14 mouse cellular contexts compared by ENCODE assay signal in genomic region chr9:69566996-69567395, GRCm38 (mm10).
A peak's percentile ranks its signal among the peaks of the same experiment; 100 is the strongest.
DNase-seq lines count a peak whose midpoint lies in the region; ATAC-seq and TF ChIP-seq lines count a peak whose summit lies in the region.
"Had no signal": no experiment of that assay in that cellular context is flagged by ENCODE, and none has a peak within 500 bp of the region (broad histone marks: within the 10 kb centered on the region; RNA-seq: fewer than 3 reads in every experiment).

No protein-coding gene starts in this region.

- no peaks in the 10 kb centered on the region for H3K4me1 ChIP-seq in hindbrain, postnatal 0 days (ENCODE audit: insufficient read depth, low read length)
- no peaks in the 10 kb centered on the region for H3K4me1 ChIP-seq in hindbrain, embryonic 11.5 days (replicated peaks; ENCODE audit: control insufficient read depth, insufficient read depth, low read length)
- H3K4me1 ChIP-seq: embryonic facial prominence, embryonic 12.5 days; hindbrain, embryonic 15.5 days; liver, embryonic 13.5 days; midbrain, embryonic 12.5 days had no signal

- H3K9ac ChIP-seq in hindbrain, postnatal 0 days (replicated peaks; ENCODE audit: low read length) = no peak overlapping the region
- no peak overlapping the region for H3K9ac ChIP-seq in hindbrain, embryonic 11.5 days (ENCODE audit: low read depth, low read length)
- H3K9ac ChIP-seq: embryonic facial prominence, embryonic 12.5 days; hindbrain, embryonic 15.5 days; liver, embryonic 13.5 days; midbrain, embryonic 12.5 days had no signal

- no peak overlapping the region for H3K4me2 ChIP-seq in hindbrain, postnatal 0 days (ENCODE audit: low read depth, low read length)
- H3K4me2 ChIP-seq in hindbrain, embryonic 11.5 days (replicated peaks; ENCODE audit: low read depth, low read length) = no peak overlapping the region
- H3K4me2 ChIP-seq: embryonic facial prominence, embryonic 12.5 days; hindbrain, embryonic 15.5 days; liver, embryonic 13.5 days; midbrain, embryonic 12.5 days had no signal

- no peaks in the 10 kb centered on the region for H3K36me3 ChIP-seq in hindbrain, postnatal 0 days (ENCODE audit: insufficient read depth, low read length)
- no peaks in the 10 kb centered on the region for H3K36me3 ChIP-seq in hindbrain, embryonic 11.5 days (ENCODE audit: control insufficient read depth, insufficient read depth, low read length)
- H3K36me3 ChIP-seq: embryonic facial prominence, embryonic 12.5 days; hindbrain, embryonic 15.5 days; liver, embryonic 13.5 days; midbrain, embryonic 12.5 days had no signal

- WGBS in hindbrain, postnatal 0 days = 58% methylated on average over 6 of the region's 6 CpGs
- WGBS in hindbrain, embryonic 11.5 days = 92% methylated on average over 6 of the region's 6 CpGs

- H3K9me3 ChIP-seq in hindbrain, postnatal 0 days (ENCODE audit: low read length) = no peaks in the 10 kb centered on the region
- no peaks in the 10 kb centered on the region for H3K9me3 ChIP-seq in hindbrain, embryonic 11.5 days (ENCODE audit: control insufficient read depth, low read length)
- H3K9me3 ChIP-seq: embryonic facial prominence, embryonic 12.5 days; hindbrain, embryonic 15.5 days; liver, embryonic 13.5 days; midbrain, embryonic 12.5 days had no signal

- no peak for TF ChIP-seq CTCF in hindbrain, postnatal 0 days (IDR thresholded peaks at IDR 0.05; ENCODE audit: low read depth)

- no peak for ATAC-seq in hindbrain, postnatal 0 days
- ATAC-seq in hindbrain, embryonic 11.5 days (ENCODE audit: low FRiP score) = no peak
- ATAC-seq in monocyte, adult 5-6 weeks (replicated peaks; ENCODE audit: insufficient number of reproducible peaks, low FRiP score, low TSS enrichment, poor library complexity, severe bottlenecking) = no peak
- ATAC-seq: forebrain, embryonic 16.5 days had no signal

- H3K4me3 ChIP-seq in hindbrain, postnatal 0 days (ENCODE audit: low read length) = no peak overlapping the region
- no peak overlapping the region for H3K4me3 ChIP-seq in hindbrain, embryonic 11.5 days (ENCODE audit: low read depth, low read length)
- H3K4me3 ChIP-seq: embryonic facial prominence, embryonic 12.5 days; hindbrain, embryonic 15.5 days; liver, embryonic 13.5 days; midbrain, embryonic 12.5 days had no signal

- H3K27me3 ChIP-seq in hindbrain, postnatal 0 days (ENCODE audit: insufficient read depth, low read length) = no peaks in the 10 kb centered on the region
- 0 out of 2 replicates have a peak, but pooled peaks cover 2% of the 10 kb centered on the region for H3K27me3 ChIP-seq in hindbrain, embryonic 11.5 days (ENCODE audit: control insufficient read depth, insufficient read depth, low read length)
- H3K27me3 ChIP-seq: embryonic facial prominence, embryonic 12.5 days; hindbrain, embryonic 15.5 days; liver, embryonic 13.5 days; midbrain, embryonic 12.5 days had no signal

- DNase-seq in hindbrain, postnatal 0 days (ENCODE audit: low spot score) = peak; percentile 17
- DNase-seq in hindbrain, embryonic 11.5 days (ENCODE audit: low spot score) = no peak
- DNase-seq in retina, postnatal 1 day = peak; percentile 30
- no peak for DNase-seq in retina, embryonic 14.5 days (ENCODE audit: low spot score)
- DNase-seq in adrenal gland, postnatal 14 days = peak; percentile 54
- DNase-seq in lung, postnatal 25 days (ENCODE audit: low spot score) = peak; percentile 4
- no peak for DNase-seq in neural tube, embryonic 10.5 days (ENCODE audit: extremely low spot score, low spot score)
- DNase-seq: cerebellum, adult 18-20 months; liver, embryonic 13.5 days had no signal

- no peak overlapping the region for H3K27ac ChIP-seq in hindbrain, postnatal 0 days
- no peak overlapping the region for H3K27ac ChIP-seq in hindbrain, embryonic 11.5 days (ENCODE audit: low read depth, low read length)
- H3K27ac ChIP-seq: embryonic facial prominence, embryonic 12.5 days; hindbrain, embryonic 15.5 days; liver, embryonic 13.5 days; midbrain, embryonic 12.5 days had no signal

Comparison
In these comparisons a context has a peak if more than half of its experiments do, and no peak if none do; other contexts are left out.
1. DNase-seq: peak in hindbrain, postnatal 0 days (single experiment), retina, postnatal 1 day (single experiment), adrenal gland, postnatal 14 days (single experiment) and lung, postnatal 25 days (single experiment); none in hindbrain, embryonic 11.5 days (single experiment), retina, embryonic 14.5 days (single experiment) and neural tube, embryonic 10.5 days (single experiment).